Mouse (Mus musculus) cerebellum, postnatal 25 days (tissue): ENCODE results near the gene Toporsl.

ENCODE experiments used
- DNase-seq, 2 experiments: peaks; one replicate each; pipeline ENCODE4 v3.0.0; 2021; ENCODE audit warnings: mixed read lengths in 2 of 2

The Toporsl gene

GRCm38 (mm10) chr4:52595927-52596326 lies at the start of gene Toporsl:
Gene Toporsl (plus strand): TSS chr4:52596274.
- DNase-seq: no peak

GRCm38 (mm10) chr4:52557672-52558071 lies 38.4 kb upstream of the Toporsl start:
- no peak for DNase-seq

GRCm38 (mm10) chr4:52558080-52558479 lies 38.0 kb upstream of the Toporsl start:
- no peak for DNase-seq

- DNase-seq: no peak
Measured at GRCm38 (mm10) chr4:52563859-52564258, 32.2 kb upstream of the Toporsl start.

- DNase-seq: no peak
Measured at GRCm38 (mm10) chr4:52586194-52586734, 9.8 kb upstream of the Toporsl start.

- DNase-seq: peak in 1 of 2 experiments; percentile 2
Measured at GRCm38 (mm10) chr4:52593821-52594356, 2.2 kb upstream of the Toporsl start.

GRCm38 (mm10) chr4:52594632-52595031 lies 1.4 kb upstream of the Toporsl start:
- no peak for DNase-seq

- DNase-seq: no peak
Measured at GRCm38 (mm10) chr4:52598180-52598881, 2.3 kb downstream of the Toporsl start.

GRCm38 (mm10) chr4:52606923-52607322 lies 10.8 kb downstream of the Toporsl start:
- DNase-seq: no peak

GRCm38 (mm10) chr4:52634986-52635385 lies 38.9 kb downstream of the Toporsl start:
- no peak for DNase-seq

- no peak for DNase-seq
Measured at GRCm38 (mm10) chr4:52647791-52648190, 51.7 kb downstream of the Toporsl start.

GRCm38 (mm10) chr4:52659701-52660100 lies 63.6 kb downstream of the Toporsl start:
- no peak for DNase-seq

GRCm38 (mm10) chr4:52660701-52661117 lies 64.6 kb downstream of the Toporsl start:
- no peak for DNase-seq

- DNase-seq: no peak
Measured at GRCm38 (mm10) chr4:52661311-52661710, 65.2 kb downstream of the Toporsl start.
